Mouse (Mus musculus) cerebellum, adult 18-20 months (tissue): Measurements from ENCODE around the gene Tktl2.

ENCODE experiments used
- DNase-seq, 2 experiments: peaks; one replicate each; pipeline ENCODE4 v3.0.0; 2021

The Tktl2 gene

DNA sequence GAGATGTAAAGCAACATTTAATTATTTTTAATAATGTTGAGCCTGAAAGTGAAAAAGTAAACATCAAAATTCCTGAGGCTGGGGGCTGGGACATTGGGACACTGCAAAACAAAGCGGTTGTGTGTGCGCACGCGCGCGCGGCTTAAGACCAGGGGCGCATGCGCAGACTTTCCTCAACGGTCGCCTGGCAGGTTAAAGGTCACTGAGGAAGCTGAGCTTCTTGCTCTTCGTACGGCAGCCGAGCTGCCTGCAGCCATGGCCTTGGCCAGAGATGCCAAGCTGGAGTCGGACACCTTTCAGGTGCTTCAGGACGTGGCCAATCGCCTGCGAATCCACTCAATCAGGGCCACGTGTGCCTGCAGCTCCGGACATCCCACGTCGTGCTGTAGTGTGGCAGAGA, at the start of gene Tktl2:
Gene Tktl2 (plus strand): TSS at position 220 of the 400 bp plus-strand sequence.
- no peak for DNase-seq

DNA sequence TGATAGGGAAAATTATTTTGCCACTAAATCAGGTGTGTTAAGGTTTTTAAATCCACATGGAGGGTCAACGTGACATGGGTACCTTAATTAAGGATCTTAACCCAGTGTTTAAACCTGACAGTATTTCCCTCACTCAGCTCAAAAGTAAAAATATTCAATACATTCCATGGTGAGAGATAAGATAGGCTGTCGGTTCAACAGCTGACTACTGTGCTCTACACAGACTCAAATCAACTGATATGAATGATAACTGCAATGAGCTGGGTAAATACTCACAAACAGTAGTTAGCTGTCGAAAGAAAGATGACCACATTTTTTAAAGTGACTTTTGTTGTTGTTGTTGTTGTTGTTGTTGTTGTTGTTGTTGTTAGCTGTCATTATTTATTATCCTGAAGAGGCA, 41.7 kb upstream of the Tktl2 start:
- no peak for DNase-seq

DNA sequence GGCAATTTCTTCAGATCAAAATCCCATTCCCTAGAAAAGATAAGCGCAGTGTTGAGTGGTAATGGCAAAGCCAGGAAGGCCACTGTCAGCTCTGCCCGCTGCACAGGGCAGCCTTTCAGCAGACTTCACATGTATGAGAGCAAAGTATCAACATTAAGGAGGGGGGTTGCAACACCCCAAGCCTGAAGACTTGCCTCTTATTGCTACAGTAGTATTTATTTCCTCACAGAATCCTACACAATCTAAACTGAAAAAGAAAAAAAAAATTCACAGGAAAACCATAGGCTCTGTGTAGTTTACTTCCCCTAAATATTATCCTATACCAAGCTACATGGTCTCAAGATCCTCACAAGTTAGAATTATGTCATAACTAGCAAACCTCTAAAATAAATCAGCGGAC, 34.7 kb upstream of the Tktl2 start:
- no peak for DNase-seq

DNA sequence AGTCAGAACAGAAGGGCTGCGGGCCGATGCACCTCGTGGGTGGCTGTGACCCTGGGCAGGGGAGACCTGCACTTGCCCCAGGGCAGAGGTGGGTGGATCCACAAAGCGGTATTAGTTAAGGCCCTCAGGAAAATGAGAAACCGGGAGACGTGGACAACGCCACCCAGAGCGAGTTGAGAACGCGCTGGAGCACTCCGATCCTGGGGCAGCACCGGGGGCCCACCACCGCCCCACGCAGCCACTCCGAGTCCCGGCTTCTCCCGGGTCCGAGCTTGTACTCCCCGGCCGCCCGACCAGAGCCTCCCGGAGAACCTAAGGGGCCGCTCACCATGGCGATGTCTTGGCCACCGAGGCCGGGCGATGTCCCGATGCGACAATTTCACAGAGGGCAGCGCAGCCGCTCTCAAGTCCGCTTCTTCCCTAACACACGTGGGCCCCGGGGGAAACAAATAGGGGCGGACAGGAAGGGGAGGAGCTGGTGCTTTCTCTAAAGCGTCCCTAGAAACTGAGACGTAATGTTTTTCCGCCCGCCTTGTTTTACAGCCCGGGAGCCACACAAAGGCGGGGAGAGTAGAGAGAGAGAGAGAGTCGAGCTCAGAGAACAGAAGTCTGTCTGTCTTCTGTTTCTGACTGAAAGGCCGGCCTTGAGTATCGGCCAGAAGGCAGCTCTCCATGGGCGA, 25.3 kb upstream of the Tktl2 start, which contains the start of gene Tma16:
Gene Tma16 (minus strand): TSS at position 447 of the 680 bp plus-strand sequence.
- DNase-seq = peak; percentile 60 to 84

DNA sequence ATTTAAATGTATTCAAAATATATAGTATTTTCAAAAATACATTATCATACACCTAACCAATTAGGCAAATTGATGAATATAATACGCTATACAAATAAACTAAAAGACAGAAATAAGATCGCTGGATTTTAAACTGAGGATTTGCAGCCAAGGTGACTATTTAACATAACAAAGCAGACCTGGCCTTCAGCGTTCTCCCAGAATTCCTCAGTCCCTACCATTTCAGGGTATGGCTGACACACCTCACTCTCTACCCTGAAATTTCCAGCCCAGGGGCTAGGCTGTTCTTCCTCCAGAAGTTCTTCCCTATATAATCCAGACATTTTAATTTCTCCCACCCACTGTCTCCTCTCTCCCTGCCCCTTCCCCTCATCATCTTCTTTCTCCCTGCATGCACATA, 23.0 kb upstream of the Tktl2 start:
- DNase-seq = no peak

DNA sequence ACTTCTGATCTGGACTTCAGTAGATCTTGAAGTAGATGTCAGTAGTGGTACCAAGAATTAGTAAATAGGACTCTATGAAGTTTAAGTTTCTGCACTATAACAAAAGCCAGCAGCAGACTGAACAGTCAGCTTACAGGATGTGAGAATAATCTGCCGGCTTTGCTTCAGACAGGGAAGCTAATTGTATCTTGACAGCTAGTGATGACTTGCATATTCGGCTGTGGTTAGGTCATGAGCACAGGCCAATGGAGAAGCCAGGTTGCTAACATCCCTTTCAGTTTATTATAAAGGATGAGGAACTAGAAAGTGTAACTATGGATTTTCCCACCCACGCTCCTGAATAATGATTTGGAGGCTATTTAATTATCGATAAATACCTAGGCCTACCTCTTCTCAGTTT, 20.9 kb upstream of the Tktl2 start:
- no peak for DNase-seq

DNA sequence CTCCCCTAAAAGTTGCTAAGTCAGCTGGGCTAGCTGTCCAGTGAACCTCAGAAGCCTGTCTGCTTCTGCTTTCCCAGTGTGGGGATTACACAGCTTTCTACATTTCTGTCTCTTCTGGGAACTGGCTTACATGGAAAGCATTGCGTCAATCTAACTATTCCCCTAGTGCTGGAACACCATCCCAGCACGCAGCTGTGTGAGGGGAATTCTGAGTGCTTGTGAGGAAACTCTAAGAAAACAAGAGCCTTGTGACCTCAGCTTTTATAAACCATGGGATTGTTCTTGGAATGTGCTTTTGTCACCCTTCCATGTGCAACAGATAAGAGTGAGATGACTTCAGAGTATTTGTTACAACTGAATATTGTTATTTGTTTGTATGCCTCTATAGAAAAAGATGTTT, 17.1 kb upstream of the Tktl2 start:
- no peak for DNase-seq

DNA sequence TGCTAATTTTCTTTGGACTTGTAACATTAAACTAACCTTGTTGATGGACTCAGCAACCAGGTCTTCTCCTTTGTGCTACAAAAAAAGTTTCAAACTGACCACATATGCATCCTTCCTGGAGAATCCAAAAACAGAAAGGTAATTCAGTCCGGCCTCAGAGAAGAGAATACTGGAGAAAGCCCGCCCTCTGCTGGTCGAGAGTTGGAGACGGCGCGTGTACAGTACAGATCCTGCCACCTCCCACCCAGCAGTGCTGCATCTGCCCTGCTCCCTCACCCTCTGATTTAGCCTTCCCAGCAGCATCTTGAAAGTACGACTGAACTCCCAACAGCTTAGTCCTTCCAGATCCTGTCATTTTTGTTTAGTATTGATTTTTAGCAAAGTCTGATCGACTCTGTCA, 15.8 kb upstream of the Tktl2 start:
- DNase-seq = peak; percentile 66 to 70

DNA sequence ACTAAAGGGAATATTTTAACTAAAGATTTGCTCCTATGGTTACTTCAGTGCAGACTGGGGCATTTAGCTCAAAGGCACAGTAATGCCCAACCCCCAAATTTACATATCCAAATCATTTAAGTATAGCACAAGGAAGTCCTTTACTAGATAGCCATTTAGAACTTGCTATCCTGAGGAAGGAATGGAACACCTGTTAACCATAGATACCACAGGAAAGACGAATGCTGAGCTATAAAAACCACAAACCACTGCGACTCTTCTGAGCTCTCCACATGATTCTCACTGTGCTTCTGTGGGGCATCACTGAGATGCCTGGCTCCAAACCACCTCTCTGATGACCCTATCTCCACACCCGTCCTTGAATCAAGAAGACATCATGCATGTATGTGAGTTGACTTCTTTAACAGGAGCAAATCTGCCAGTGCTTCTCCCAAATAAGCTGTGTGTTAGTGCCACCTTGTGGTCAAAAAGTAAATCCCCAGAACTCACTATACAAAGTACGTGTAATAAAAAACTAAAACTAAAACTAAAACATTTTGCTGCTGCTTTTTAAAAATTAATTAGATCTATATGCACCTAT, 14.5 kb upstream of the Tktl2 start:
- peak; percentile 12 to 22 for DNase-seq

DNA sequence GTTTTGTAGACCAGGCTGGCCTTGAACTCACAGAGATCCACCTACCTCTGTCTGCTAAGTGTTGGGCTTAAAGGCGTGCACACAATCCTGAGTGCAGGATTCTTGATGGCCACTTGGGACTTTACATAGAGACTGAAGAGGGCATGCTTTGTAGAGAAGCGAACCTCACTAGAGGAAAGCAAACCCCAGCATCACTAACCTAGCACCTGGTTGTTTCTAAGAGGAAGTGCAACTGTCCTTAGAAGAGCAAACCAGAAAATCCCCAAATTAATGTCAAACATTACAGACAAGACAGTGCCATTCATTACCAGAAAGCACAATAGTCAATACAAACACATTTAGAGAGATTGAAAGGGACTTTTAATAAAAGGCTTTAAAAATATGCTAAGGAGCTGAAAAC, 8.2 kb upstream of the Tktl2 start:
- no peak for DNase-seq

DNA sequence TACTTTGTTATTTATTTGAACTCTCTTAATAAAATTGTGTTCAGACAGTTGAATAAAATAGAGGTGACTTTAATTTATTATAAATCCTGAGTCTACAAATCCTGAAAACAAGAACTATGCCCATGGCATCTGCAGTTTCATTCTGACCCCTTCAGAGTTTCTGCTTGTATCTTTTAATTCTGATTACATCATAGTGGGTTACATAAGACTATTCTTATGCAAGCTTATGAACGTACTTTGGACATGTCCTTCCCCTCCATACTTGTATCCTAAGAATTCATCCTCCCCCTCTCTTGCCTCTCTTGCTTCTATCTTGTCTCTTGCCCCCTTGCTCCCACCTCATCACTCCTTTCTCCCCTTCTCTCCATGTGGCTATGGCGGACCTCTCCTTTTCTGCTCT, 7.6 kb downstream of the Tktl2 start:
- DNase-seq = no peak

DNA sequence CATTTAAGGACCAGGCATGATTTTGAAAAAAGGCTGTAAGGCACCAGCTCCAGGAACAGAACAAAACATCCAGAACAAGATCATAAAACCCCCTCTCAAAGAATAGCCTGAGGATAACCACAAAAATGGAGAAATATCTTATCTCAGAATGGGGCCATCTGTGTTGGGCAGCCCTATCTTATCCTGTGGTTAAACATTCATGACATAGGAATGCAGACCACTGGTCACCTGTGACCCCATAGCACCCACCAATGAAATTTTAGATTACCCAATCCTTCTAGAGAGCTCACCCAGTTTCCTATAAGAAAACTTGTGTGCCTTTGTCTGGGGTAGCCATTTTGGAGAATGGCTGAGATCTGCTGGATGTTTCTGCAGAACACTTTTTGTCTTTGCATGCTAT, 9.0 kb downstream of the Tktl2 start:
- no peak for DNase-seq

DNA sequence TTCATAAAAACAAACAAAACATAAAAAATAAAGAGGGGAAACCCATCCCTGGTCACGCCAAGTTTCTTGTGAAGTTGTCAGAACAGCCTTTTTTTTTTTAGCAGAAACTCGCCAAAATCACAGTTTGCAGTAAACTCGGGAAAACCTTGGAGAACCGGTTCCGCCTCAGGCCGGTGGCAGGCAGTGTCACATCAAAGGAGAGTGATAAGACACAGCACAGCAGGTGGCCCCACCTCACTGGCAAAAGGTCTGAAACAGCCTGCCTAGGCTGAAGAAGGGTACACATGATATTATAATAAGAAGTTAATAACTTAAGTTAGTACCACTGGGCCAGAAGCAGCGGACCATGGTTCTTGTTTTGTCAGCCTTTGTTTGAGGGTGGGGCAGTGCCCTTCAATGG, 38.5 kb downstream of the Tktl2 start:
- DNase-seq = no peak
